Mouse (Mus musculus): ENCODE measurements at regions not wholly inside any gene's neighbourhood (a gene's known extent, or its start where the extent isn't known, plus 50 kb on each side); places are given as distances from the start of the nearest gene placed in this dataset.

DNA sequence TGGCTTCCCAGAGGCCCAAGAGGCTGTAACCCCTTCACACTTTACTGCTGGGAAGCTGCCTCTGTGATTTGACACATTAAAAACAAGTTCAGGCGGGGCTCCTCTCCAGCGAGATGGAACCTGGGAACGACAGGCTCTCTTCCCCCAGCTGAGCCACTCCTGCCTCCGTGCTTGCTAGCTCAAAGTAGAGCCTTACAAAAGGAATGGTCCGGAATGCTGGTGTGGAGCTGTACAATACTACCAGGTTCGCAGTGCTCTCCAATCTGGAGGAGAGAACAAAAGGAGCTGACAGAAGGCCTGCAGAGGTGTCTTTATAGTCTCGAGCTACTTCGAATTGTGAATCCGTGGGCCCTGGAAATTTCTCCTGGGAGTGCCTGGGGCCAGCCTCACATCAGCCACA is 100.4 kb upstream of the Irx4 start:
- Histone ChIP-seq H3K27ac (ENCODE audit: insufficient read depth, low read depth, low read length) (no peak overlapping the region), H3K4me3 (ENCODE audit: insufficient read depth, low read length) (no peak overlapping the region), H3K4me1 (ENCODE audit: control insufficient read depth, insufficient read depth, low read length) (no peaks in the 10 kb centered on the region)
- TF ChIP-seq POLR2A (IDR thresholded peaks at IDR 0.05; ENCODE audit: borderline replicate concordance, low read depth, low read length) (no peak), CTCF (IDR thresholded peaks at IDR 0.05; ENCODE audit: low read depth, low read length) (no peak)

- H3K27ac ChIP-seq (ENCODE audit: insufficient read depth, low read depth, low read length) = no peak overlapping the region
- no peak for TF ChIP-seq POLR2A (IDR thresholded peaks at IDR 0.05; ENCODE audit: borderline replicate concordance, low read depth, low read length)
- peak; percentile 93 for TF ChIP-seq CTCF (IDR thresholded peaks at IDR 0.05; ENCODE audit: low read depth, low read length)
- H3K4me3 ChIP-seq (ENCODE audit: insufficient read depth, low read length) = no peak overlapping the region; the same call in 1 of the 2 replicates
- H3K4me1 ChIP-seq (ENCODE audit: control insufficient read depth, insufficient read depth, low read length) = no peaks in the 10 kb centered on the region
These were observed 100.0 kb upstream of the Irx4 start for GRCm38 (mm10) chr13:73160289-73160688.

DNA sequence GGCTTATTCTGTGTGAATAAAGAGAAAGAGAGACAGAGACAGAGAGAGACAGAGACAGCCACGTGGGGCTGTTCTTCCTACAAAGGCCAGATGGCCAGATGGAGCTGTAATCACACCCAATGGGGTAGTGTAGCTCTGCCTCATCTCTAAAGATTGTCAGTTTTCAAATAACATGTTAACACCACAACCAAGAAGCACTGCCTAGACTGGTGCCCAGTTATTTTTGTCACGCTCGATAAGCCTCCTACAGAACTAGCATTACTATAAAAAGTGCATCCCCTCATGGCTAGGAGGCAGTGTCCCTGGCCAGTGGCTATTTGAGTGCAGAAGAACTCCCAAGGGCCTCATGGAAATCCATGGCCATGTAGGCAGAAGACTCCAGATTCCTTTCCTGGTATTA is 90.0 kb upstream of the Irx4 start:
- H3K4me1 ChIP-seq (ENCODE audit: control insufficient read depth, insufficient read depth, low read length) = no peaks in the 10 kb centered on the region
- TF ChIP-seq CTCF (IDR thresholded peaks at IDR 0.05; ENCODE audit: low read depth, low read length) (no peak), POLR2A (IDR thresholded peaks at IDR 0.05; ENCODE audit: borderline replicate concordance, low read depth, low read length) (no peak)
- no peak overlapping the region for H3K4me3 ChIP-seq (ENCODE audit: insufficient read depth, low read length)

GRCm38 (mm10) chr13:73207931-73208448 is 52.3 kb upstream of the Irx4 start:
- TF ChIP-seq CTCF (IDR thresholded peaks at IDR 0.05; ENCODE audit: low read depth, low read length) (no peak), POLR2A (IDR thresholded peaks at IDR 0.05; ENCODE audit: borderline replicate concordance, low read depth, low read length) (no peak)
- H3K4me1 ChIP-seq (ENCODE audit: control insufficient read depth, insufficient read depth, low read length) = no peaks in the 10 kb centered on the region
- H3K27ac ChIP-seq (ENCODE audit: insufficient read depth, low read depth, low read length) = no peak overlapping the region
- no peak overlapping the region for H3K4me3 ChIP-seq (ENCODE audit: insufficient read depth, low read length)

More for the DNA sequence above, 90.0 kb upstream of the Irx4 start:
- H3K27ac ChIP-seq (ENCODE audit: insufficient read depth, low read depth, low read length) = no peak overlapping the region
